Mouse (Mus musculus) T-helper 2 cell (primary cell): ENCODE results near the gene Mccc1.

Experiments used
- in situ Hi-C: fragments of 300-600 bp; cut with MboI, MseI; formaldehyde crosslinking; loops from one replicate; pipeline ENCODE4 v1.15.1; 2025; ENCODE audit warnings: high pct_unique_total_duplicates

The Mccc1 gene

DNA sequence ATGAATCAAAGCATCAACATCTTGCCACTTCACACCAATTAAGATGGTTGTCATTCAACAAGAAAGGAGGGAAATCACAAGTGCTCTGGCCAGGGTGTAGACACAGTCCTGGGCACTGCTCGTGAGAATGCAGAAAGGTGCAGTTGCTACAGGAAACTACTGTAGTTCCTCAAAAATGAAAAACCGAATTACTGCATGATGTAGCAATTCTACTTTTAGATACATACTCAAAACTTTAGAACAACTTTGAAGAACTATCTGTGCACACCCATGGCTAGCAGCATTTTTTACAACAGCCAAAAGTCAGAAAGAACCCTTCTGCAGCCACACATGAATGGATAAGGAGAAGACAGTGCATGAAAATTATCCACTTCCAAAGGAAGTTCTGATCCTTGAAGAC, 34.0 kb downstream of the Mccc1 start:
- in situ Hi-C loops: no loop called here

DNA sequence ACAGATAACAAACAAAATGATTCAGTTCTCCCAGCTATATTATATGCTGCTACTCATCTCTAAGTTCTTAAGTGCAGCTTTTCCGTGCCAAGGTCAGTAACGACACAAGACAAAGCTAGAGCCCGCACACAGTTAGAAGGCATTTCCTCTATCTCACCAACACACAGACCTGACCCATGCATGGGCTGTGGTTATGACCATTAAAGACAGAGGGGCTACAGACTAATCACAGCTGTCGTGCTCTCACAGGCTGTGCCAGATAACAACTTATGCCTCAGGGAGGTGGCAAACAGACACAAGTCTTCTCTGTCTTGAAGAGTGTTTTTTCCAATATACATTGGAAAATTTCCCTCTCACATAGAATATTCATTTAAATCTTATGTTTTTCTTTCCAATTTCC, 35.5 kb downstream of the Mccc1 start:
- in situ Hi-C loops: no loop called here

DNA sequence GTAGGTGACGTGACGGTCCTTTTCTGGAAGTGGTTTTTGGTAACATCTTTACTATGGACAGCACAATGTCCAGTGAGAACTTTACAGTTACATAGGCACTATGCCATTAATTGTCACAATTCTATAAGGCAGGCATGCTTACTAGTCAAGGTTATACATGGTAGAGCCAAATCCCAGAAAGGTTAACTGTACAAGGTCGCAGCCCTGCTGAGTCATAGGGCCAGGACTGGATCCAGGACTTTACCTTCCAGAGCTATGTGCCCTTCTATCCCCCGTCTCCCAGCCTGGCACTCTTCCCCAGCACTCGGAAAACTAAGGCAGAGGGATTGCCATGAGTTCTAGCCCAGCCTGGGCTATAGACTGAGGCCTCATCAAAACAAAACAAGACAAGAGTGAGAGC, 36.6 kb downstream of the Mccc1 start:
- in situ Hi-C loops: no loop called here

- in situ Hi-C loops: no loop called here
Measured at GRCm38 (mm10) chr3:35963401-35963800, 37.1 kb downstream of the Mccc1 start.

DNA sequence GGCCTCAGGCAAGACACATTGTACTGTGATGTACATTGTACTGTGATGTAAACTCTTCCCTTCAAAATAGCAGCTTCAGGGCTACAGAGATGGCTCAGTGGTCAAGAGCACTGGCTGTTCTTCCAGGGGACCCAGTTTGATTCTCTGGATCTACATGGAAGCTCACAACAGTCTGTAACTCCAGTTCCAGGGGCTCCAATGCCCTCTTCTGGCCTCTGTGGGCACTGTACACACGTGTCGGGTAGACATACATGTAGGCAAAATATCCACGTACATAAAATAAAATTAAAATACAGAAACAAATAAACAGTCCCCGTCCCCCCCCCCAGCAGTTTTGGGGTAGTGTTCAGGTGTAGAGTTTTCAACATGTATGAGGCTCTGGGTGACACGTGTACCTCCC, 37.5 kb downstream of the Mccc1 start:
- in situ Hi-C loops: no loop called here

DNA sequence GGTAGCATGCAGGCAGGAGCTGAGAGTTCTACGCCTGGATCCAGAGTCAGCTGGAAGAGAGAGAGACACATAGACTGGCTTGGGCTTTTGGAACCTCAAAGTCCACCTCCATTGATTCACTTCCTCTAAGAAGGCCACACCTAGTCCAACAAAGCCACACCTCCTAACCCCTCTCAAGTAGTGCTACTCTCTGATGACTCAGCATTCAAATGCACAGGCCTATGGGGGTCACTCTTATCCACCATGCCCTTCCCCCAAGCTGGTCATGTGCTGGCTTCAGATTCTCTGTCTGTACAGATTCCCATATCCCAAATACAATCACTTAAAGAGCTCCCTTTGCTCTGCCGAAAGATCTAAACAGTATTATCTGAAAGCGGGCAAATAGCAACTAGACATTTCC, 43.2 kb downstream of the Mccc1 start:
- in situ Hi-C loops: no loop called here

GRCm38 (mm10) chr3:35954901-35955575, 45.4 kb downstream of the Mccc1 start:
- in situ Hi-C loops: no loop called here

DNA sequence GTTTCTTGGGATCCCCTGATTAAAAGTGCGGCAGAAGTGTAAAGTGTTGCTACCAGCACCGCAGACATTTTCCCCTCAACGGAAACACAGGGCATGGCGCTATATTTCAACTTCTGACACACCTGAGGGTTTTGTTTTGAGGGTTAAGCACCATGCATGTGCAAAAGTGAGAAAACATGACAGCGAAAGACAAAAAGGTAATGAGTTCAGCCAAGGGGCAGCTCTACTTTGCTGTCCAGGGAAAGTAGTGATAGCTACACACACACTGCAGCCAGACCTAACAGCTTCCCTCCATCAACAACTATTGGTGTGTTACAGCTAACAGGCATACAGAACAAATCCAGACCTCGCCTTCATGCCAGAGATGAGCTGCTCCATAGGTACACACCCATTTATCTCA, 46.7 kb downstream of the Mccc1 start:
- in situ Hi-C loops: no loop called here

DNA sequence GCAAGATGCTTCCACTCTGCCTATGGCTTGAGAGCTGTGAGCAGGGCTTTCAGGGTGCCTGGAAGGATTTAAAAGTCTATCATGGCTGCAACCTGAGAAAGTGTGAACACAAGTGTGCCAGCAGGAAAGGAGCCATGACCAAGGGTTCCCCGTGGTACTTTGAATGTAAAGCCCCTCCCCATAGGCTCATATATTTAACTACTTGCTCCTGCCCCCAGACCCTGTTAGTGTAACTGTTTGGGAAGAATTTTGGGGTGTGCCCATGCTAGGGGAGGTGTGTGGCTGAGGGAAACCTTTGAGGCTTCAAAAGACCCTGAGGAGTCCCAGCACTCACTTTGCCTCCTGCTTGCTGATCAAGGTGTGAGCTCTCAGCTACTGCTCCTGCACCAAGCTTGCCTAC, 47.3 kb downstream of the Mccc1 start:
- in situ Hi-C loops: no loop called here

DNA sequence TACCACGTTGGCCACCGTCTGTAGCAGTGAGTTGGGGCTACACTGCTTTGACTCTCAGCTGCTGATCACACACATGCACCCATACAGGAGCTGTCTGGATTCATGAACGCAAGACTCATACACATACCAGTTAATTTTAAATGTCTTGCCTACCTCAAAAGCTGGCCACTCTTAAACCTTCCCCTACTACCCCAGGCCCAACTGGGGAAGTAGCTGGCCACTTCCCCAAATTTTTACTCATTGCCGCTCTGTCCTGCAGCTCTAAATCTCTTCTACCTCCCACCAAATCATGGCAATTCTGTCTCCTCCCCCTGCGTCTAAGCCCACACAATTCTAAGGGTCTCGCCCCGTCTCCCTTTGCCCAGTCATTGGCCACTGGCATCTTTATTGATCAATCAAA, 52.3 kb downstream of the Mccc1 start:
- in situ Hi-C loops: no loop called here

GRCm38 (mm10) chr3:35940520-35941135, 59.9 kb downstream of the Mccc1 start:
- in situ Hi-C loops: no loop called here

DNA sequence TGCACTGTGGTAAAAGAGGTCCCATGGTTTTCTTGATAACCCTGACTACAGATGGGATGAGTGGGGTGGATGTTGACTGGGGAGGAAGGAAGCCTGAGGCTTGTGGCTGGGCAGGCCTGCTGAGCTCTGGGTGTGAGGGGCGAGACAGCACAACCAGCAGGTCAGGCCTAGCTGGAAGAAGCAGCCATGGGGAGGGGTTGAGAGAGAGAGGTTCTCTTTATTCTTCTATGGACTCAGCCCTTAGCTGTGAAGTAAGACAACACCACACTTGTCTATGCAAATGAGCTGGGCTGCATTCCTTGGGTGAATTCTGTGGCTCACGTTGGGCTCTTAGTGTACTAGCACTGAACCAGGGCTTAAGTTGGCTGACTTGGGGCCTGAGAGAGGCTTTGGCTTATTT, 60.4 kb downstream of the Mccc1 start:
- in situ Hi-C loops: no loop called here

- in situ Hi-C loops: no loop called here
Measured at GRCm38 (mm10) chr3:35937345-35937744, 63.1 kb downstream of the Mccc1 start, which contains the start of gene Dcun1d1. TSS of gene Dcun1d1 (minus strand) at chr3:35937445.

GRCm38 (mm10) chr3:35933405-35933777, 67.1 kb downstream of the Mccc1 start:
- in situ Hi-C loops: no loop called here

GRCm38 (mm10) chr3:35932735-35933404, 67.6 kb downstream of the Mccc1 start:
- in situ Hi-C loops: no loop called here

DNA sequence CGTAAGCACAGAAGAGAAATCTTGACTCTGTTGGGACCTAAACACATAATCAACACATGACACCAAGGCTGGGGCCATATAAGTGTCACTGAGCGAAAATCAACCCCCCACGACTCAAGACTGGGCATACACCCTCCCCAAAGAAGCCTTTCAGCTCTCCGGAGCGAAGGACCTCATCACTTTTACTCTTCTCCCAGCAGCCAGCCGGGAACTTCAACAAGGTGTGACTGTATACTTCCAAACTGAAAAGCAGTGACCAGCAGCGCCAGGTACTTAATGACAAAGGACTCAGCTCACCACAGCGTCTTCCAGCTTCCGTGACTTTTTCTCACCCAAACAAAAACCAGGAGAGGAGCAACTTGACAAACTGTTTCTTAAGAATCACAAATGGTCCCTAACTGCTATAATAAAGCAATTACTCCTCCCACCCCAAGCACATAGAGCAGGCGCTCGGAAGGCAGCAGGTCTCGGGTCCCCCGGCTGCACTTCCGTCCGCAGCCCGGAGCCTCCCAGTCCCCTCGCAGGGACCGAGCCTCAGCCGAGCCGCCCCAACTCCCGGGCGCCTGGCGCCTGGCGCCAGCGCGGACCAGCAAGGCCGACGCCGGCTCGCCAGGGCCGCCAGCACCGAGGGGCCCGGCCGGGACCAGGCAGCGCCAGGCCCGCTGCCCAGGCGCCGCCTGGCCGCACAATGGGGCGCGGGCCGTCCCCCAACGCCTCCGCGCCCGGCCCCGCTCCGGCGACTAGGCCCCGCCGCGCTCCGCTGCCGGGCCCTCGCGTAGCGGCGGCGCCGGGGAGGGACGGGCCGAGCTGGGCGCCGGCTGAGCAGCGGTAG, 68.4 kb downstream of the Mccc1 start:
- in situ Hi-C loops: no loop called here

GRCm38 (mm10) chr3:35931359-35931758, 69.1 kb downstream of the Mccc1 start:
- in situ Hi-C loops: no loop called here

DNA sequence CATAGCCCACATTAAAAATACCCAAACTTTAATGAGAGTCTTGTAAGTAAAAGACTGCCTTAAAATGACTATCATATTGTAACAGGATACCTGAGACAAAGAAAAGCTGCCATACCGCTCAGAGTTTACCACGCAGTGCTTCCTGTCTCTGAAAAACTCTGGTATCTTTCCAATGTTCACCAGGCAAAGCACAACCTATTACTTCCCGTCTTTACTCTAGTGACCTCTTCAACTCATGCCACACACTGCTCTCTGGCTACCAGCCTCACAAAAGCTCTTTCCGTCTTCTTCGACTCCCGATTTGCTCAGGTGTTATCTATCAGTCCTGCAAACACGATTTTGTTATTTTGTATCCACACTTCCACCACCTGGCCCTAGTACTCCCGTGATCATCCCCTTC, 70.6 kb downstream of the Mccc1 start:
- in situ Hi-C loops: no loop called here

DNA sequence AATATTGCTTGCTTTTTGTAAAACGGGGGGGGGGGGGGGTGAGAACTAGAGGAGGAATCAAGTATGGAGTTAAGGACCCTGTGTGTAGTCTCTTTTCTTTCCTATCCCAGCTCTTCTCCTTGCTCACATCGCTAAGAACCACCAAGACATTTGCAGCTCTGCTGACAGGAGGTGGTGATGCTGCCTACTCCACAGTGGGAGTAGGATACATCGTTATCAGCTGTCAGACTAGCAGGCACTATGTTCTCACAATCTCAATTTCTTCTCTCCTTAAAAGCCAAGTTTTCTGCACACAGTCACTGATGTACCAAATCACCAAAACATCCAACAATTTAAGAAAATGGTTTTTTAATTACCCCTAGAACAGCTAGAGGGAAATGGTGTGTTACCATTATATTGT, 71.1 kb downstream of the Mccc1 start:
- in situ Hi-C loops: no loop called here

GRCm38 (mm10) chr3:35925852-35926251, 74.6 kb downstream of the Mccc1 start:
- in situ Hi-C loops: no loop called here

- in situ Hi-C loops: no loop called here
Measured at GRCm38 (mm10) chr3:35924007-35924406, 76.5 kb downstream of the Mccc1 start.

DNA sequence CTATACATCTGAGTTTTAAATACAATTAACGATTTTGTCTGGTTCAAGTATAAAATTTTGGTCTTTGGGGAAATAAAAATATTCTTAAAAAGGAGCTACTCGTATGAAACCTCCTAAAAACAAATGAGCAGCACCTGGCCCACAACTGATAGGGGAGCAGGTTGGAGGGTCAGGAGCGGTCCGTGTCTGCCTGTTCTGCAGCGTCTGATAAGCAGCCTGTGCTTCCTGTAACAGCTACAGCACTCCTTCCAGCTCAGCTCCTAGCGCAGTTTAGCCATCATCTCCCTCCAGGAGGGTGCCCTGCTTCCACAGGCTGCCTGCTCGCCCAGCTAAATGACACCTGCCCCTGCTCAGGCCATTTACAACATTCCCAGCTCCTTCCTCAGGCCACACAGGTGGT, 77.0 kb downstream of the Mccc1 start:
- in situ Hi-C loops: no loop called here
